Mouse (Mus musculus) left cerebral cortex, adult 8-10 months (tissue): ENCODE results near the gene Exoc7. TPM values are rescaled to one million over a fixed set of nuclear protein-coding genes. Genes with fewer than 3 reads are reported as not detected.
"Not testable (repeated sequence)": the region's sequence is repeated elsewhere in the genome, so short reads cannot be mapped to it uniquely, and the experiment has no call there.

ENCODE experiments used
- DNase-seq, 2 experiments: peaks; one replicate each; pipeline ENCODE4 v3.0.0; 2022; ENCODE audit warnings: low spot score in 2 of 2
- total RNA-seq, 4 experiments: library from RNA; stranded (reverse); gene quantifications; 2 replicates each; pipeline ENCODE4 v1.2.4; 2022

Exoc7 gene
- total RNA-seq, 4 experiments from 2014 or later: 99.6 to 115 (median 106) TPM

GRCm38 (mm10) chr11:116280751-116281663 lies 26.0 kb downstream of the Exoc7 start, which contains the start of gene Galr2:
Galr2 (plus strand) TSS chr11:116280939.
- no peak for DNase-seq

GRCm38 (mm10) chr11:116277184-116277583 lies 29.8 kb downstream of the Exoc7 start:
- not testable (repeated sequence) for DNase-seq

- DNase-seq: peak; percentile 89 to 90
These were observed 32.9 kb downstream of the Exoc7 start, which contains the start of gene Srp68 for GRCm38 (mm10) chr11:116274045-116274666. Srp68 (minus strand) TSS chr11:116274217.

GRCm38 (mm10) chr11:116273469-116274044 lies 33.5 kb downstream of the Exoc7 start:
- no peak for DNase-seq

GRCm38 (mm10) chr11:116272589-116273468 lies 34.2 kb downstream of the Exoc7 start:
- no peak for DNase-seq

- no peak for DNase-seq
These were observed 37.5 kb downstream of the Exoc7 start for GRCm38 (mm10) chr11:116269560-116269959.

GRCm38 (mm10) chr11:116268313-116268712 lies 38.7 kb downstream of the Exoc7 start:
- no peak for DNase-seq

GRCm38 (mm10) chr11:116267637-116268036 lies 39.4 kb downstream of the Exoc7 start:
- DNase-seq: no peak

GRCm38 (mm10) chr11:116265850-116266249 lies 41.2 kb downstream of the Exoc7 start:
- DNase-seq: no peak

- DNase-seq: no peak
These were observed 41.7 kb downstream of the Exoc7 start for GRCm38 (mm10) chr11:116265352-116265751.

- no peak for DNase-seq
These were observed 46.8 kb downstream of the Exoc7 start for GRCm38 (mm10) chr11:116260259-116260658.

- no peak for DNase-seq
These were observed 47.6 kb downstream of the Exoc7 start for GRCm38 (mm10) chr11:116259461-116259860.

- no peak for DNase-seq
These were observed 50.9 kb downstream of the Exoc7 start for GRCm38 (mm10) chr11:116255982-116256675.

- DNase-seq: no peak
These were observed 51.7 kb downstream of the Exoc7 start for GRCm38 (mm10) chr11:116255090-116255981.

- DNase-seq: no peak
These were observed 52.4 kb downstream of the Exoc7 start for GRCm38 (mm10) chr11:116254627-116255026.

- DNase-seq: no peak
These were observed 53.9 kb downstream of the Exoc7 start for GRCm38 (mm10) chr11:116253076-116253600.

- no peak for DNase-seq
These were observed 56.1 kb downstream of the Exoc7 start for GRCm38 (mm10) chr11:116250898-116251297.

GRCm38 (mm10) chr11:116247502-116248222 lies 59.4 kb downstream of the Exoc7 start:
- no peak for DNase-seq
